Mouse (Mus musculus) left cerebral cortex, postnatal 10 days (tissue): ENCODE data around the gene H2-Aa. TPM values are rescaled to one million over a fixed set of nuclear protein-coding genes. Genes with fewer than 3 reads are reported as not detected.

Experiments
- DNase-seq, 2 experiments: peaks; one replicate each; pipeline ENCODE4 v3.0.0; 2021 to 2022; ENCODE audit warnings: low spot score in 2 of 2, mixed read lengths in 1 of 2; ENCODE audit errors: extremely low spot score in 1 of 2
- intact Hi-C: fragments of 180-260 bp; cut with DNase I; formaldehyde crosslinking; loops from one replicate; pipeline ENCODE4 v1.15.1; 2025
- total RNA-seq, 2 experiments: library from RNA; stranded (reverse); gene quantifications; 2 replicates each; pipeline ENCODE4 v1.2.3; 2021

Gene H2-Aa
- total RNA-seq, 2 experiments from 2014 or later = 0.71 TPM

GRCm38 (mm10) chr17:34239601-34240041 is 48.0 kb downstream of the H2-Aa start:
- no peak for DNase-seq
- intact Hi-C loops = loop anchor here (5.0 to 10.0 kb wide), 2 partner anchors 67 to 165 kb away; no protein-coding TSS in a partner anchor

DNA sequence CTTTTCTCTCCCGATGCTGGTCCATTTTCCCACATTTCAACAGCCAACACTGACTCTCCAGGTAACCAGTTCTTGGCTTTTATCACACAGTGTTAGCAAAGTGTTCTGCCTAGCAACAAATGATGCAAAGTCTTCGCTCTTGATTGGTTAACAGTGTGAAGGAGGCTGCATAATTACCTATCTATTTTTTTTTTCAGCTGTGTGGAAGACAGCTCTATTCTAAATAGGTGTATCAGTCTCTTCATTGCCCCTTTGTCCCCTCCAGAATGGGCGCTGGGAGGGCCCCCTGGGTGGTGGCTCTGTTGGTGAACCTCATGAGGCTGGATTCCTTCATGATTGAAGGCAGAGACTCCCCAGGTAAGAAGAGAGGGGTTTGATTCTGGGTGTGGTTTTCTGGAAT is 48.9 kb downstream of the H2-Aa start, which contains the start of gene H2-Ob:
Gene H2-Ob, plus strand, starts transcription at position 198 of the 400 bp plus-strand sequence.
- intact Hi-C loops = loop anchor here (5.0 to 10.0 kb wide), 2 partner anchors 66 to 164 kb away; no protein-coding TSS in a partner anchor
- DNase-seq = peak; percentile 39 to 42

GRCm38 (mm10) chr17:34237741-34238140 is 49.9 kb downstream of the H2-Aa start:
- intact Hi-C loops = loop anchor here (5.0 to 10.0 kb wide), 2 partner anchors 65 to 163 kb away; no protein-coding TSS in a partner anchor
- DNase-seq = no peak

GRCm38 (mm10) chr17:34236691-34237090 is 50.9 kb downstream of the H2-Aa start:
- intact Hi-C loops = loop anchor here (5.0 to 10.0 kb wide), 2 partner anchors 64 to 162 kb away; no protein-coding TSS in a partner anchor
- no peak for DNase-seq

DNA sequence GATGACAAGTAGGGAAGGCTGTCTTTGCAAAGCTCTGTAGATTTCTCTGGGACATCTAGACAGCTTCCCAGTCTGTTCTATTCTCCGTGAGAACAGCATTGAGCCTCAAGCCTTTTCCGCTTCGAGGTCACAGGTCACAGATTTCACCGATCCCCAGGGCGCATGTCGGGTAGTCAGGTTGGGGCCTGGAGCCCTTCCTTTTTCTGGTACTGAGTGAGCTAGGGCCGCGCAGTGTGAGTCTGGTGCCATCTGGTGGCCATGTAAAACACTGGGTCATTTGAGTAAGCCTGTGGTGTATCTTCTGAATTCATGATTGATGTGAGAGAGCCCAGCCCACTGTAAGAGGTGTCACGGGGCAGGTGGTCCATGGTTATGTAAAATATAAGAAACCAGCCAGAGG is 52.7 kb downstream of the H2-Aa start:
- DNase-seq = peak; percentile 43 to 85
- intact Hi-C loops = loop anchor here (5.0 to 10.0 kb wide), 2 partner anchors 63 to 160 kb away; no protein-coding TSS in a partner anchor

Other genes with a start within 250 kb of the H2-Aa start
- 10 to 100 TPM; 12.2 to 14.3 TPM for gene Col11a2, start 248.4 kb downstream of the H2-Aa start, total RNA-seq
- gene H2-Oa, start 195.5 kb downstream of the H2-Aa start, total RNA-seq = under 1 TPM in 1 of 2 experiments, not detected in 1; 0.55 TPM
- gene H2-DMa, start 168.3 kb downstream of the H2-Aa start, total RNA-seq = 10 to 100 TPM; 26.6 to 27.7 TPM
- gene Brd2, start 165.2 kb downstream of the H2-Aa start, total RNA-seq = 100 to 1,000 TPM; 266 to 271 TPM
- 1 to 10 TPM in 1 of 2 experiments, under 1 TPM in 1; 0.99 to 1.4 TPM for gene H2-DMb2, start 144.5 kb downstream of the H2-Aa start, total RNA-seq
- 1 to 10 TPM; 1.2 to 1.8 TPM for gene H2-DMb1, start 134.8 kb downstream of the H2-Aa start, total RNA-seq
- gene Tap1, start 100.3 kb downstream of the H2-Aa start, total RNA-seq = 1 to 10 TPM; 2.7 to 3.3 TPM
- 1 to 10 TPM in 1 of 2 experiments, under 1 TPM in 1; 0.66 to 2.2 TPM for gene Psmb9, start 100.1 kb downstream of the H2-Aa start, total RNA-seq
- gene Psmb8, start 90.1 kb downstream of the H2-Aa start, total RNA-seq = 1 to 10 TPM; 1.7 TPM
- 1 to 10 TPM; 2.6 to 3.0 TPM for gene Tap2, start 84.3 kb downstream of the H2-Aa start, total RNA-seq
- under 1 TPM in 1 of 2 experiments, not detected in 1; 0.39 TPM for gene H2-Ob, start 48.9 kb downstream of the H2-Aa start, total RNA-seq
- gene H2-Ab1, start 30.1 kb downstream of the H2-Aa start, total RNA-seq = 1 to 10 TPM; 1.3 to 1.4 TPM
- gene H2-Eb1, start 18.0 kb upstream of the H2-Aa start, total RNA-seq = 1 to 10 TPM; 1.0 to 1.4 TPM
- gene H2-Eb2, start 37.8 kb upstream of the H2-Aa start, total RNA-seq = not detected
- gene Btnl2, start 67.0 kb upstream of the H2-Aa start, total RNA-seq = under 1 TPM; 0.43 to 0.87 TPM
- not detected for gene Btnl1, start 89.3 kb upstream of the H2-Aa start, total RNA-seq
- 1 to 10 TPM; 6.6 to 9.9 TPM for gene BC051142, start 111.0 kb upstream of the H2-Aa start, total RNA-seq
- gene Btnl4, start 189.5 kb upstream of the H2-Aa start, total RNA-seq = not detected
- not detected for gene Btnl6, start 229.5 kb upstream of the H2-Aa start, total RNA-seq